Mouse (Mus musculus): Measurements from ENCODE around the gene Plau.

Gene Plau

GRCm38 (mm10) chr14:20836171-20836904, at the start of gene Plau:
Plau (plus strand) TSS chr14:20836660.
- peak; percentile 85 to 91 for DNase-seq

GRCm38 (mm10) chr14:20788151-20788550, 48.3 kb upstream of the Plau start:
- no peak for DNase-seq

- no peak for DNase-seq
Measured at GRCm38 (mm10) chr14:20789593-20789992, 46.9 kb upstream of the Plau start.

GRCm38 (mm10) chr14:20790445-20790844, 46.0 kb upstream of the Plau start:
- no peak for DNase-seq

DNA sequence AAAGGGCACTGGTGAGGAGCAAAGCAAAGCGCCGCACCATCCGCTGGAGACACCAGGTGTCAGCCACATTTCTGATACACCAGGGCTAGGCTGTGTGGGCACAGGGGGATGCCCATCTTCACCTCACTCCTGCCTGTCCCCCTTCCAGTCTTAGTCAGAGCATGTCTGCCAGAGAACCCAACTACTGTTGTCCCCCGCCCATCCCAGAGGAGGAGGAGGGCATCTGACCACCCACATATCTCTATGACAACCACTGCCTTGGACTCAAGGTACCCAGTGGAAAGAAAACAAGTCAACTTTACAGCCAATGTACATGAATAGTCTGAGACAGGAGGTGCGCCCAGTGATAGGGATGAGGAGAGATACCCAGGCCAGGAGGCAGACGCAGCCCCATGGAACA, 45.5 kb upstream of the Plau start:
- no peak for DNase-seq

DNA sequence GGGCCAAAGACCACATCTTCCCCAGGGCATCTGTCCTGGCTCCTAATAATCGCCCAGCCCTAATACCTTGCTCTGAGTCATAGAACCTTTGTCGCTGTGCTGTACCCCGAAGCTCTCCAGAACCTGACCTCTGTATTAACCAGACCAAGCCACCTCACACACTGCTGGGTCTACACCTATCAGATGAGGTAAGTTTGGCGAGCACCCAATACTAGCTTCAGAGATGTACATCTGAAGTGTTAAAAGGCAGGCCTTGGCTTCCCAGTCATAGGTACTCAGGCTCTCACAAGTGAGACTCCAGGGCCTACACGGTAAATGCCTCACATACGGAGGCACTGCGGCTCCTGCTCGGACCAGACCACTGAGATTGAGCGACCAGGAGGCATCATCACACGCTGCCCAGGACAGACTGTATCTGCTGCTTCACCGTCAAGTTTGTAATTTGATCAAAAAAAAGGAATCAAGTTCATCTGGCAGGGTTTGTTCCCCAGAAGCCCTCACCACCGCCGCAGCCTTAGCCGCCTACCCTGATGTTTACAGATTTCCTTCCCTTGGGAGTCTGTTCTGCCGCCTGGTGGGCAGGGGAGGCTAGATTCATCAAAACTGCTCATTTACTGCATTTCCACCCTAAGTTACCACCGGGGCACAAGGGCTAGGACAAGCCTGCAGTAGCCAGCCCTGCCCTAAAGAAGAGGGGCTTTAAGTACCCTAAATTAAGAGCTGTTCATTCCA, 44.8 kb upstream of the Plau start:
- DNase-seq = no peak

- DNase-seq = no peak
Measured at GRCm38 (mm10) chr14:20792243-20792921, 44.1 kb upstream of the Plau start.

GRCm38 (mm10) chr14:20792922-20793757, 43.3 kb upstream of the Plau start:
- DNase-seq = no peak

GRCm38 (mm10) chr14:20793758-20794531, 42.5 kb upstream of the Plau start, which contains the start of gene Camk2g:
Camk2g (minus strand) TSS chr14:20794088.
- DNase-seq = peak; percentile 75 to 78

GRCm38 (mm10) chr14:20794589-20794988, 41.9 kb upstream of the Plau start:
- DNase-seq = no peak

DNA sequence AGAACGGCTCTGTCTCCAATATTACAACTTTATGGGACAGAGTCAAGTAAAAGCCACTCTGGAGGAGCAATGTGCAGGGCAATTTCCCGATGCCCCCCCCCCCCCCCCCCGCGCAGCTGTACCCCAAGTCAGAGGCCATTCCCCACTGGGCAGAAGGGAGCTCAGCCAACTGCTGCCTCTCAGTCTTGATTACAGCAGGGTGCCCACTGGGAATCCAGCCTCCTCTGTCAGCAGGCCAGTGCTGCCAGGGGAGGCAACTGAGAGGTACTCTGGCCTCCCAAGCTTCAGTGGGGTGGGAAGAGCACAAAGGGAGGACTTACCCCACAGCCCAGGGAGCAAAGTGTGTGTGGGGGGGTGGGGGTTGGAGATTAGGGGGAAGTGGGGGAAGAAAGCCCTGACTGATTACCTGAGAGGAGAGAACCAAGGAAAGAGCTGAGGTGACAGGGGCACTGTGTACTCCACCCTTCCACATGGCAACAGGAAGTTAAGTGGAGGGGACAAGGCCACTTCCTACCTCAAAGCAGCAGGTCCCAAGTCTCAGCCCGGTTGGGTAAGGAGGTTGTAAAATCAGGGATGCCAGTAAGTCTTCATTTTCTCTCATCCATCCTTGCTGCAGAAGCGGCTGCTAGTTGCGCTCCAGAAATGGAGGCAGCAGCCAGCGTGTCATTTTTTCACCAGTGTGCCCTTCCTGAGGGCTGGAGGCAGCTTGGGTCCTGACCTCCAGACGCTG, 40.9 kb upstream of the Plau start:
- no peak for DNase-seq

DNA sequence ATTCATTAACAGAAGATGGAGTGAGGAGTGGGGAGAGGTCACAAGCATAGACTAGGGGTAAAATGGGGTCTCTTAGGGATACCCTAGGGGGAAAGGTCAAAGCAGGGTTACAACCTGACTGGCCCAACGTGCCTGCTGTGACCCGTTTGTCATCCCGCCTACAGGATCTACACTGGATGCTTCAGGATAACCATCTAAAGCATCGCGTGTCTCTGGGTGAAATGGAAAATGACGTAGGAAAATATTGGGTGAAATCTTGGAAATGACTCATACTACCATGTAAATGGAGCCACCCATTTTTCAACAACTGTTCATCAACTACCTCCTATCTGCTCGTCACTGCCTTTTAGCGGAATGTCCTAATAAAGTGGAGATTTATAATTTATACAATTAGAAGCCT, 40.3 kb upstream of the Plau start:
- no peak for DNase-seq

- DNase-seq = no peak
Measured at GRCm38 (mm10) chr14:20796643-20797042, 39.8 kb upstream of the Plau start.

DNA sequence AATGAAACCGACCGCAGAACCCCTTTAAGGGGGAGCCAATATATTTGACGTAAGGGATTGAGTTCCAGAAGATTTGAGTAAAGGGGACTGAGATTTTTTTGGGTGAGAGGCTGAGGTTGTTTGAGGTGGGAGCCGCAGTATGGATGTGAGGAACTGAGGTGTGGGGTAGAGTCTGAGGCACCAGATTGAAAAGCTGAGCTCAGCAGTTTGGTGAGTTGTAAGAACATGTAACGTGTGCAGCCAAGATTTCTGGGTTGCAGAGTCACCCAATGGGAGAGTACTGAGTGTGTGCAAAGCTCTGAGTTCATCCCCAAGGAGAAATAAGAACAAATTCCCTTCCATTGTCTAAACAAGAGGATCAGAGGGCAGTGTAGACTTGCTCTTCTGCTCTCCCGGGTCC, 38.2 kb upstream of the Plau start:
- no peak for DNase-seq

- DNase-seq = peak; percentile 75 to 93
Measured at GRCm38 (mm10) chr14:20798761-20799160, 37.7 kb upstream of the Plau start.

DNA sequence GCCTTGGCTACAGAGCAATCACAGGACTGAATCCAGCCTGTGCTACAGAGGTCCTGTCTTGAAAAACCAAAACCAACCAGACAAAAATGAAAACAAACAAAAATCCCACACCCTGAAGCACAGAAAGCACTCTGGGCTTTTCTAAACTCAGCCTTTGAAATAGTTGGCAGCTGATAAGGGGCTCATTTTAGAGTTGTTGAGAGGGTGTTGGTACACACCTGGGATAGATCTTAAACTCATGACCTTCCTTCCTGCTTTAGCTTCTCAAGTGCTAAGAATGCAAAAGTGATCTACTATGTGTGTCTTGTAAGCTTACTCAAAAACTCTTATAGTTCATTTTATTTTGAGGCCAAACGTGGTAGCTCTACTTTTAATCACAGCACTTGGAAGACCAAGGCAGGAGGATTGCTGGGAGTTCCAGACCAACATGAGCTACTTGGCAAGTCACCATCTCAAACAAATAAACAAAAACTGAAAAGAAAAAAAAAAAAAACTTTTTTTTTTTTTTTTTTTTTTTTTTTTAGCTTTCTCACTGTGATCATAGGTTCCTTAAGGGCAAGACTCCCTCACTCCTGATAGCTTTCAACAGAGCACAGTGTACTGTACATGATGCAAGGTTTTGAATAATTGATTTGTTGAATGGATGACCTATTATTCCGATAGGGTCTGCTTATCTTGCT, 33.4 kb upstream of the Plau start:
- DNase-seq = no peak

DNA sequence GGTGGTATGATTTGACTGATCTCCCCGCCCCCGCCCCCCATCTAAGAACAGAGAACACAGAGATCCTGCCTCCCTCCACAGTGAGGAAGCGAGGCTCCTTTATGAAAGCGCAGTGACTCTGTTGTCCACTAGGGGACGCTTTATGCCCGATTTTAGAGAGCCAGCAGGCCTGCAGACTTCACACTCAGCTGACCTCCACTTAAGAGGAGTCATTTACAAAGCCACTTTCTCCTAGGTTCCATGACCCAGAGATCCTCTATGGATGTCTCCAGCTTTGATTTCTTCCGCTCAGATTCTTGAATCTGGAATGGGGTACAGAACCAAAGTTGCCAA, 32.9 kb upstream of the Plau start:
- DNase-seq = peak; percentile 73 to 87

GRCm38 (mm10) chr14:20804481-20804880, 32.0 kb upstream of the Plau start:
- no peak for DNase-seq

- DNase-seq = peak; percentile 79 to 82
Measured at GRCm38 (mm10) chr14:20804964-20805672, 31.3 kb upstream of the Plau start.

Measured in kidney, adult 8-10 months (tissue).